Mouse (Mus musculus) E14TG2a.4 (cell line): ENCODE data around the gene Prtn3.

Experiments
- CTCF ChIP-seq: conservative IDR thresholded peaks from 2 replicates; pipeline ENCODE4 v1.5.1; 2014; ENCODE audit warnings: low read length
- NANOG ChIP-seq: IDR thresholded peaks from 2 replicates; pipeline ENCODE4 v1.6.1; 2014; ENCODE audit warnings: borderline replicate concordance, low read length, mixed read lengths
- POU5F1 ChIP-seq: IDR thresholded peaks from 2 replicates; pipeline ENCODE4 v1.6.1; 2014; ENCODE audit warnings: low read length, borderline replicate concordance

DNA sequence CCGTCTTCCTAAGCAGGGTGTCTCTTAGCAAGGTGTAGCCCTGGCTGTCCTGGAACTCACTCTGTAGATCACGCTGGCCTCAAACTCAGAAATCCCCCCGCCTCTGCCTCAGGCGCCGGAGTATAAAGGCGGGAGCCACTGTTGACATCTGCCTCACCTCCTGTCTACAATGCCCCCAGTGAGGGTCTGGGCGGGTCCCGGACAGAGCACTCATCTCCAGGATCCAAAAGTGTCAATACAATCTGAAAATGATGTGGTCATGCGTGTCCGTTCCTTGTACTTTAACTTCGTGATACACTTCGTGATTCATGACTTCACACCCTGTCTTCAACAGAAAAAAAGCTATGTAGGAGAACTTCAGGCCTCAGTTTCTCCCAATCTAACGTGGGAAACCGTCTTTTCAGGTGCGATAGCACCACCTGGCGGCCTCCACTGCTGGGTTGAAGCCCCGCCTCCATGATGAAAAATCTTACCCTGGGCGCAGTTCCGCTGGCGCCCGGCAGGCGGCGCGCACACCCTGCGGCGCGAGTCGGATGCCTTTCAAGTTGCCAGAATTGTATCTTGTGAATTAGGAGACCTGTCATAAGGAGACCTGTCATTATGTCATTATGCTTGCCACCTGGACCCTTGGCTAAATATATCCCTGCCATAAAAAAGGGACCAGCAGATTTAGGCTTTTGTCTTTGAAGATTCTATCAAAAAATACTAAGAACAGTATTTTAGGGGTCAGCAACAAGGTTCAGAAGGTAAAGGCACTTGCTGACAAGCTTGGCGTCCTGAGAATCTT is 50.9 kb downstream of the Prtn3 start:
- peak; percentile 63 for TF ChIP-seq CTCF
- TF ChIP-seq POU5F1 = no peak
- TF ChIP-seq NANOG = no peak
